Mouse (Mus musculus) G1E (cell line): ENCODE results near the gene Nit1.

Experiments used
- CTCF ChIP-seq: IDR thresholded peaks from 2 replicates; pipeline ENCODE4 v1.5.1; 2012; ENCODE audit warnings: low read depth, low read length, inconsistent platforms, mixed read lengths
- POLR2AphosphoS5 ChIP-seq: IDR thresholded peaks from 2 replicates; pipeline ENCODE4 v1.6.1; 2012; ENCODE audit warnings: low read depth, low read length, inconsistent platforms; ENCODE audit not compliant: insufficient replicate concordance
- TAL1 ChIP-seq: conservative IDR thresholded peaks from 2 replicates; pipeline ENCODE4 v1.6.1; 2012; ENCODE audit warnings: low read depth, low read length, inconsistent platforms, mixed read lengths

GRCm38 (mm10) chr1:171343922-171344677, 1.3 kb downstream of the Nit1 start:
- no peak for TF ChIP-seq TAL1
- no peak for TF ChIP-seq CTCF
- no peak for TF ChIP-seq POLR2AphosphoS5
